Mouse (Mus musculus) lung, embryonic 14.5 days (tissue): Measurements from ENCODE around the gene Unc5cl. TPM values are rescaled to one million over a fixed set of nuclear protein-coding genes. Genes with fewer than 3 reads are reported as not detected.

ENCODE experiments used
- ATAC-seq: fragments of 200-750 bp; cut with Nextera tagmentation; 2 replicates; pipeline ENCODE4 v1.8.0; 2017; ENCODE audit warnings: mild to moderate bottlenecking, moderate TSS enrichment, moderate library complexity; ENCODE audit not compliant: insufficient read depth
- DNase-seq: peaks from one replicate; pipeline ENCODE4 v3.0.0-alpha.2; 2015
- H3K27ac ChIP-seq: fragments of 300-500 bp; sonication (generic); 2 replicates; pipeline ENCODE4 v1.5.1; 2014; ENCODE audit warnings: low read depth, mild to moderate bottlenecking, moderate library complexity
- H3K27me3 ChIP-seq: fragments of 300-500 bp; sonication (generic); 2 replicates; pipeline ENCODE4 v1.6.1; 2014; ENCODE audit warnings: low read length, control low read depth; ENCODE audit not compliant: insufficient read depth
- H3K36me3 ChIP-seq: fragments of 300-500 bp; sonication (generic); 2 replicates; pipeline ENCODE4 v1.6.1; 2014; ENCODE audit warnings: control low read depth; ENCODE audit not compliant: insufficient read depth
- H3K4me1 ChIP-seq: fragments of 300-500 bp; sonication (generic); 2 replicates; pipeline ENCODE4 v1.6.1; 2014; ENCODE audit warnings: antibody characterized with exemption, control low read depth; ENCODE audit not compliant: insufficient read depth
- H3K4me2 ChIP-seq: fragments of 300-500 bp; sonication (generic); 2 replicates; pipeline ENCODE4 v1.6.1; 2014; ENCODE audit warnings: mild to moderate bottlenecking
- H3K4me3 ChIP-seq: fragments of 300-500 bp; sonication (generic); 2 replicates; pipeline ENCODE4 v1.5.1; 2014; ENCODE audit warnings: low read depth, low read length
- H3K9ac ChIP-seq: fragments of 300-500 bp; sonication (generic); 2 replicates; pipeline ENCODE4 v1.6.1; 2014
- H3K9me3 ChIP-seq: fragments of 300-500 bp; sonication (generic); 2 replicates; pipeline ENCODE4 v1.6.1; 2016; ENCODE audit warnings: low read depth, low read length, control low read depth
- CTCF ChIP-seq: IDR thresholded peaks from 2 replicates; pipeline ENCODE4 v1.5.1; 2016; ENCODE audit warnings: antibody characterized with exemption, low read depth
- WGBS: fragments of 180-500 bp; shearing (Covaris S2); extraction: QIAGEN DNeasy Blood & Tissue Kit; methylation state at CpG from one replicate; pipeline ENCODE4 v1.1.7; 2014; 5-methylcytosine and 5-hydroxymethylcytosine counted together
- polyA plus RNA-seq: library from polyadenylated mRNA; unstranded; fragments of >200 nt; fragmentation: Nextera tagmentation; extraction: Ambion mirVana; gene quantifications from 2 replicates; pipeline ENCODE4 v1.2.1, GENCODE M21; 2014

The Unc5cl gene
- polyA plus RNA-seq = 1.4 and 1.5 TPM in 2 replicates

GRCm38 (mm10) chr17:48454688-48455087, at the start of gene Unc5cl:
TSS of gene Unc5cl (plus strand) at chr17:48454901.
- Histone ChIP-seq H3K4me1 (no peaks in the 10 kb centered on the region), H3K4me3 (0 out of 2 replicates have a peak within 1 kb of the TSS, but pooled peaks have one; percentile 3), H3K36me3 (no peaks in the 10 kb centered on the region), H3K9me3 (no peaks in the 10 kb centered on the region), H3K4me2 (peak within 1 kb of the TSS; percentile 38), H3K27ac (0 out of 2 replicates have a peak within 1 kb of the TSS, but pooled peaks have one; percentile 12), H3K27me3 (no peaks in the 10 kb centered on the region), H3K9ac (no peak within 1 kb of the TSS; the same call in 1 of the 2 replicates)
- ATAC-seq = no peak
- no peak for TF ChIP-seq CTCF
- DNase-seq = no peak
- WGBS = 55% methylated on average over 11 of the region's 11 CpGs

GRCm38 (mm10) chr17:48407154-48407553, 47.5 kb upstream of the Unc5cl start:
- Histone ChIP-seq H3K4me2 (peak overlapping the region; percentile 88), H3K4me3 (peak overlapping the region; percentile 92; the same call in 1 of the 2 replicates), H3K4me1 (peaks cover 12% of the 10 kb centered on the region), H3K9me3 (no peaks in the 10 kb centered on the region), H3K27ac (no peak overlapping the region), H3K9ac (peak overlapping the region; percentile 100; the same call in 1 of the 2 replicates), H3K36me3 (0 out of 2 replicates have a peak, but pooled peaks cover 7% of the 10 kb centered on the region), H3K27me3 (no peaks in the 10 kb centered on the region)
- 70% methylated on average over 4 of the region's 4 CpGs for WGBS
- DNase-seq = no peak
- ATAC-seq = no peak
- no peak for TF ChIP-seq CTCF

GRCm38 (mm10) chr17:48407910-48408525, 46.7 kb upstream of the Unc5cl start:
- H3K4me2 ChIP-seq = peak overlapping the region; percentile 88
- no peaks in the 10 kb centered on the region for H3K9me3 ChIP-seq
- no peak for TF ChIP-seq CTCF
- ATAC-seq = no peak
- H3K27me3 ChIP-seq = no peaks in the 10 kb centered on the region
- H3K36me3 ChIP-seq = peaks cover 14% of the 10 kb centered on the region; the same call in 1 of the 2 replicates
- 2% methylated on average over 8 of the region's 8 CpGs for WGBS
- peaks cover 12% of the 10 kb centered on the region for H3K4me1 ChIP-seq
- peak overlapping the region; percentile 100 for H3K9ac ChIP-seq
- peak overlapping the region; percentile 100 for H3K27ac ChIP-seq
- peak overlapping the region; percentile 92 for H3K4me3 ChIP-seq
- DNase-seq = no peak

- TF ChIP-seq CTCF = no peak
- Histone ChIP-seq H3K27me3 (no peaks in the 10 kb centered on the region), H3K4me2 (peak overlapping the region; percentile 88), H3K9me3 (no peaks in the 10 kb centered on the region), H3K4me3 (peak overlapping the region; percentile 92), H3K9ac (peak overlapping the region; percentile 100), H3K27ac (peak overlapping the region; percentile 100), H3K4me1 (peaks cover 12% of the 10 kb centered on the region), H3K36me3 (peaks cover 18% of the 10 kb centered on the region)
- ATAC-seq (peak; percentile 40), DNase-seq (peak; percentile 84)
- WGBS = 0% methylated on average over 47 of the region's 47 CpGs
Measured at GRCm38 (mm10) chr17:48408526-48409291, 46.0 kb upstream of the Unc5cl start.

GRCm38 (mm10) chr17:48409380-48410298, 45.1 kb upstream of the Unc5cl start, which contains the start of the genes Nfya and Oard1:
TSS of gene Nfya (minus strand) at chr17:48409906.
TSS of gene Oard1 (plus strand) at chr17:48410014.
- DNase-seq = peak; percentile 100
- under 1% methylated on average over 84 of the region's 84 CpGs for WGBS
- H3K36me3 ChIP-seq = peaks cover 25% of the 10 kb centered on the region
- H3K9ac ChIP-seq = peak within 1 kb of the TSS; percentile 100
- no peaks in the 10 kb centered on the region for H3K27me3 ChIP-seq
- H3K4me3 ChIP-seq = peak within 1 kb of the TSS; percentile 92
- peaks cover 12% of the 10 kb centered on the region for H3K4me1 ChIP-seq
- peak within 1 kb of the TSS; percentile 100 for H3K27ac ChIP-seq
- peak; percentile 97 for ATAC-seq
- no peak for TF ChIP-seq CTCF
- peak within 1 kb of the TSS; percentile 88 for H3K4me2 ChIP-seq
- H3K9me3 ChIP-seq = no peaks in the 10 kb centered on the region

GRCm38 (mm10) chr17:48410299-48410785, 44.4 kb upstream of the Unc5cl start:
- ATAC-seq = peak; percentile 12
- peak; percentile 71 for DNase-seq
- no peak for TF ChIP-seq CTCF

More at GRCm38 (mm10) chr17:48410299-48410785, 44.4 kb upstream of the Unc5cl start:
- Histone ChIP-seq H3K9me3 (no peaks in the 10 kb centered on the region), H3K27me3 (no peaks in the 10 kb centered on the region), H3K9ac (peak overlapping the region; percentile 73), H3K4me2 (peak overlapping the region; percentile 66), H3K27ac (peak overlapping the region; percentile 99), H3K36me3 (peaks cover 32% of the 10 kb centered on the region), H3K4me3 (peak overlapping the region; percentile 92), H3K4me1 (peaks cover 12% of the 10 kb centered on the region)
- under 1% methylated on average over 13 of the region's 13 CpGs for WGBS
